Mouse (Mus musculus) forebrain, postnatal 0 days (tissue): Measurements from ENCODE around the gene Pnn. TPM values are rescaled to one million over a fixed set of nuclear protein-coding genes. Genes with fewer than 3 reads are reported as not detected.

Experiments used
- ATAC-seq: fragments of 200-750 bp; cut with Nextera tagmentation; 2 replicates; pipeline ENCODE4 v1.8.0; 2017; ENCODE audit warnings: mild to moderate bottlenecking, moderate library complexity
- DNase-seq: peaks from one replicate; pipeline ENCODE4 v3.0.0-alpha.2; 2015
- H3K27ac ChIP-seq: fragments of 300-500 bp; sonication (generic); 2 replicates; pipeline ENCODE4 v1.5.1; 2014; ENCODE audit warnings: low read depth, mild to moderate bottlenecking, antibody characterized with exemption, low read length, moderate library complexity, mixed read lengths
- H3K27me3 ChIP-seq: fragments of 300-500 bp; sonication (generic); 2 replicates; pipeline ENCODE4 v1.6.1; 2014; ENCODE audit warnings: mild to moderate bottlenecking, low read length, mixed read lengths; ENCODE audit not compliant: insufficient read depth
- H3K36me3 ChIP-seq: fragments of 300-500 bp; sonication (generic); 2 replicates; pipeline ENCODE4 v1.6.1; 2014; ENCODE audit warnings: mild to moderate bottlenecking, moderate library complexity; ENCODE audit not compliant: insufficient read depth
- H3K4me1 ChIP-seq: fragments of 300-500 bp; sonication (generic); 2 replicates; pipeline ENCODE4 v1.6.1; 2014; ENCODE audit warnings: antibody characterized with exemption; ENCODE audit not compliant: insufficient read depth
- H3K4me2 ChIP-seq: fragments of 300-500 bp; sonication (generic); 2 replicates; pipeline ENCODE4 v1.6.1; 2014; ENCODE audit warnings: low read depth, mild to moderate bottlenecking, moderate library complexity
- H3K4me3 ChIP-seq: fragments of 300-500 bp; sonication (generic); 2 replicates; pipeline ENCODE4 v1.5.1; 2014; ENCODE audit warnings: low read depth, low read length, mixed read lengths
- H3K9ac ChIP-seq: fragments of 300-500 bp; sonication (generic); 2 replicates; pipeline ENCODE4 v1.6.1; 2014; ENCODE audit warnings: mild to moderate bottlenecking
- H3K9me3 ChIP-seq: fragments of 300-500 bp; sonication (generic); 2 replicates; pipeline ENCODE4 v1.6.1; 2016; ENCODE audit warnings: low read length
- CTCF ChIP-seq: sonication (generic); IDR thresholded peaks from 2 replicates; pipeline ENCODE4 v1.5.1; 2016; ENCODE audit warnings: antibody characterized with exemption, control low read depth, low read depth
- WGBS: fragments of 180-500 bp; shearing (Covaris S2); extraction: QIAGEN DNeasy Blood & Tissue Kit; methylation state at CpG from one replicate; pipeline ENCODE4 v1.1.7; 2014; 5-methylcytosine and 5-hydroxymethylcytosine counted together
- polyA plus RNA-seq: library from polyadenylated mRNA; unstranded; fragments of >200 nt; fragmentation: Nextera tagmentation; extraction: Ambion mirVana; gene quantifications from 2 replicates; pipeline ENCODE4 v1.2.1, GENCODE M21; 2015
- total RNA-seq: library from RNA; depleted of rRNA; stranded (reverse); fragments of >200 nt; gene quantifications from 2 replicates; pipeline ENCODE4 v1.2.3, GENCODE M21; 2014; rRNA removed

The Pnn gene
- total and polyA plus RNA-seq, 2 experiments from 2014 or later, result 28.8 to 50.3 TPM

DNA sequence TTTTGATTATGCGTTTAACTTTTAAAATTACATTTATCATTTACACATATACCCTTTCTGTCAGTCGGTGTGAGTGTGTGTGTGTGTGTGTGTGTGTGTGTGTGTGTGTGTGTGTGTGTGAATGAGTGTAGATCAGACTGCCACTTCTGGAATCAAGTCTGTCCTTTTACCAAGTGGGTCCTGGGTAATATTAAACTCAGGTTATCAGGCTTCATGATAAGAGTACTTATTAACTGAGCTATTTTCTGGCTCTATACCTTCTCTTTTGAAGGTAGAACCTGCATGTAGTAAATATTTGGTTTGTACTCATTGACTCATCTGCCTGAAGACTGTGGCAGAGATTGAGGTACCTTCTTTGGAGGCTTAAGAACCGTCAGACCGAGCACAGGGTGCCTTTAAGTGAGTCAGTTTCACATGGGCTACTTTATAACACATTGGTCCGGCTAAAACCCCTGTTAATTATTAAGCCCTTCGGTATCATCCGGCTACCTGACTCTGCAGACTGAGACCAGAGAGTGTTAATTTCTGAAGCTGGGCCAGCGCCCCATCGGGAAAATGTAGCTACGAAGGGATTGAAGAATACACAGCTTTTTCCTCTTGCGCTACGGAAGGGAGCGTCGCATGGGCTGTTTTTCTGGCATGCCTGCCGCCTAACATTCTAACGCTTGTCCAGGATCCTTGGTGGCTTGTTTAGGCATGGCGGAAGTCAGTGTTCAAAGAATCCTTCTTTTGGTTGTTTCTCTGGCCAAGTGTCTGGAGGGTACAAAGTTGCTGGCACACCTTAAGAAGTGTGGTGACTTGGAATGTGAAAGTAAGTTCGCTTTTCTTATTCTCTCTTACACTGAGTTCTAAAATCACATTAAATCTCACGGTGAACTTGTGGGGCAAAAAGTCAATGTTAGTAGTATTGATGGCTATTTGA is 28.7 kb downstream of the Pnn start, which contains the start of gene Mia2:
Gene Mia2, plus strand, starts transcription at position 696 of the 922 bp plus-strand sequence.
- H3K9ac ChIP-seq, result no peak within 1 kb of the TSS
- no peak within 1 kb of the TSS for H3K4me2 ChIP-seq
- H3K9me3 ChIP-seq, result no peaks in the 10 kb centered on the region
- TF ChIP-seq CTCF, result no peak
- H3K27ac ChIP-seq, result no peak within 1 kb of the TSS
- DNase-seq, result no peak
- H3K27me3 ChIP-seq, result no peaks in the 10 kb centered on the region
- ATAC-seq, result no peak
- H3K4me3 ChIP-seq, result no peak within 1 kb of the TSS
- WGBS, result 84% methylated on average over 19 of the region's 19 CpGs
- no peaks in the 10 kb centered on the region for H3K4me1 ChIP-seq
- no peaks in the 10 kb centered on the region for H3K36me3 ChIP-seq

DNA sequence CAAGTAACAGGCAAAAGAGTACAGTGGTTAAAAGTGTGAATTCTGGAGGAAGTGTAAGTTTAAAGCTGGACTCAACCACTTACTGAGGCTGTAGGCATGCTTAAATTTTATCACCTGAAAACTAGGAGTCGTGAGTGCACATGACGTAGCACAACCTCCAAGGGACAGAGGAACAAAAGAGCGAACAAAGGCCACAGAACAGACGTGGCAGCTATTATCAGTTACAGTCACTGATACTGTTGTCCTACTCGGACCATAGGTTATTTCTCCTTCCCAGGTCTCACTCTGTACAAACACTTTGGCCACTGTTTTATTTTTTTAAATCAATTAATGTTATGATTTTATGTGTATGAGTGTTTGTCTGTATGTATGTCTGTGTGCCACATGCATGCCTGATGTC is 38.1 kb downstream of the Pnn start:
- no peak overlapping the region for H3K4me2 ChIP-seq
- WGBS, result 67% methylated on average over 5 of the region's 5 CpGs
- no peaks in the 10 kb centered on the region for H3K36me3 ChIP-seq
- no peaks in the 10 kb centered on the region for H3K4me1 ChIP-seq
- H3K4me3 ChIP-seq, result no peak overlapping the region
- no peaks in the 10 kb centered on the region for H3K27me3 ChIP-seq
- no peak overlapping the region for H3K27ac ChIP-seq
- no peak for TF ChIP-seq CTCF
- no peak for DNase-seq
- H3K9ac ChIP-seq, result no peak overlapping the region
- ATAC-seq, result no peak
- H3K9me3 ChIP-seq, result no peaks in the 10 kb centered on the region

DNA sequence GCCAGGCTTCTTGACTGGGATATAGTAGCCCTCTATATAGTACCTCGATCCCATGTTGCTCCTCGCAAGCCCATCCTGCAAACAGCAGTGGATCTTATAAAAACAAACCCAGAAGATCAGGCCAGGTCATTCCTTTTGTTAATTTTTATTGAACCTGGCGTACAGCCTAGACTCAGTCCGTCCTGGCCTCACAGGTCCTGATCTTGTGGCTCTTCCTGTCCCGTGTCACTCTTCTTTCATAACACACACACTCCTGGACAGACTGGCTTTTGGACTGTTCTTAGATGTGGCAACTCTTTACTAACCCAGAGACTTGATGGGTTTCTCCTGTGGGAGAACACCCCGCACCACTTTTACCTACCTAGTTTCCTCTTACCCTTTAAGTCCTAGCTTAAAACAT is 39.2 kb downstream of the Pnn start:
- 86% methylated on average over 6 of the region's 6 CpGs for WGBS

DNA sequence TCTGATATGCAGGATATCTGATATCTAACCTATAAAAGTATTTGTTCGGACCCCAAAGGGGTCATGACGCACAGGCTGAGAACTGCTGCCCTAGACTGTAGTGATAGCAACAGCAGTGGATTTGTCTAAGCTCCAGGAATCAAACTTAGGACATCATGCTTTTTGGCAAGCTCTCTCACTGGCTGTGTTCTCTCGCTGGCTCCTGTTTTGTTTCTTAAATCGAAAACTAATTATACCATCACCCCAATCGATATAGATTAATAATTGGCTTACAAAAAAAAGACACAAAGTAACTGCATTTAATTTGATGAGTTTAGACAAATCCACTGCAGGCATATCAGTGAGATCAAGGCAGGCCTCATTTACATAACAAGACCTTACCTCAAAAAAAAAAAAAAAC is 39.8 kb downstream of the Pnn start:
- Histone ChIP-seq H3K4me2 (no peak overlapping the region), H3K9ac (no peak overlapping the region), H3K4me1 (no peaks in the 10 kb centered on the region), H3K9me3 (no peaks in the 10 kb centered on the region), H3K4me3 (no peak overlapping the region), H3K36me3 (no peaks in the 10 kb centered on the region), H3K27ac (no peak overlapping the region), H3K27me3 (no peaks in the 10 kb centered on the region)
- ATAC-seq (no peak), DNase-seq (no peak)
- no peak for TF ChIP-seq CTCF
- 67% methylated on average over 5 of the region's 5 CpGs for WGBS

More for the DNA sequence above, 39.2 kb downstream of the Pnn start:
- Histone ChIP-seq H3K9me3 (no peaks in the 10 kb centered on the region), H3K4me3 (no peak overlapping the region), H3K9ac (no peak overlapping the region), H3K36me3 (no peaks in the 10 kb centered on the region), H3K4me1 (no peaks in the 10 kb centered on the region), H3K27me3 (no peaks in the 10 kb centered on the region), H3K4me2 (no peak overlapping the region), H3K27ac (no peak overlapping the region)
- ATAC-seq (no peak), DNase-seq (no peak)
- no peak for TF ChIP-seq CTCF

DNA sequence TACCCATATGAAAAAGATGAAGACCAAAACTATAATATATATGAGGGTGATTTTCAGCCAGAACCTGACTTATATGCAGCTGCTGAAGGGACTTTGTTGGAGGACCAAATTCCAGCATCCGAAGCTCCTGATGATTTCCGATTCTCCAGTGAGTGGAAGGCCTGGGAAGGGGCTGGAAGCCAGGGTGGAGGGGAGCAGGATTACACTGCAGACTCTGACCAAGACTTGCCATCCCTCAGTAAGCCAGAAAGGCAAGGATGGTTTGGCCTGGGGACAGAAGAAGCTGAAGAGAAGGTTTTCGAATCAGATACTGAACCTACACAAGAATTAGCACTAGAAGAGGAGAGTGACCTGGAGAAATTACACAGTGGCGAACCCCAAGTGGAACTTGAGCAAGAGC is 41.2 kb downstream of the Pnn start:
- Histone ChIP-seq H3K9ac (no peak overlapping the region), H3K4me3 (no peak overlapping the region), H3K9me3 (no peaks in the 10 kb centered on the region), H3K4me2 (no peak overlapping the region), H3K36me3 (no peaks in the 10 kb centered on the region), H3K27ac (no peak overlapping the region), H3K27me3 (no peaks in the 10 kb centered on the region), H3K4me1 (no peaks in the 10 kb centered on the region)
- TF ChIP-seq CTCF, result no peak
- no peak for ATAC-seq
- 90% methylated on average over 4 of the region's 4 CpGs for WGBS
- no peak for DNase-seq

DNA sequence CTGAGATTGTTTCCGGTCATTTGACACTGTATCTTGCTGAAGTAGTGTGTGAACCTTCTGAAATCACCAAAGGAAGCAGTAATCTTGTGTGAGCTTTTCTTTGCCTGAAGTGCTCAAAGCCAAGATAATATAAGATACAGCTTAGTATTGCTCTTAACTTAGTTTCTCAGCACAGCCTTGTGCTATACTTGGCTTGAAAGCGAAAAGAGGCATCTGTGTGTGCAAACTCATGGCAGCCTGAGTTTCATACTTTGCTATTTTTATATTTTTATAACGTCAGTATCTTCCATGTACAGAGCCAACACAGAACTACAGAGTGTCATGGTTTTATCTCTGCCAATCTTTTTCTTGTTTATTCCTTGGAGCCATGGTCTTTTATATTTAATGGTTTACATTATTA is 50.5 kb downstream of the Pnn start:
- Histone ChIP-seq H3K9ac (no peak overlapping the region), H3K36me3 (no peaks in the 10 kb centered on the region), H3K4me3 (no peak overlapping the region), H3K27me3 (no peaks in the 10 kb centered on the region), H3K4me2 (no peak overlapping the region), H3K9me3 (no peaks in the 10 kb centered on the region), H3K4me1 (no peaks in the 10 kb centered on the region), H3K27ac (no peak overlapping the region)
- DNase-seq (peak; percentile 61), ATAC-seq (peak; percentile 93)
- TF ChIP-seq CTCF, result no peak
- 77% methylated on average over 3 of the region's 3 CpGs for WGBS

Other genes with a start within 250 kb of the Pnn start
- 156 and 159 TPM in 2 replicates for gene Sec23a, start 54.9 kb upstream of the Pnn start, total RNA-seq
- gene Sec23a, start 54.9 kb upstream of the Pnn start, polyA plus RNA-seq, result 84.4 and 95.5 TPM in 2 replicates
- 5.5 and 6.7 TPM in 2 replicates for gene Gemin2, start 53.5 kb upstream of the Pnn start, total RNA-seq
- gene Gemin2, start 53.5 kb upstream of the Pnn start, polyA plus RNA-seq, result 9.3 and 10.8 TPM in 2 replicates
- gene Trappc6b, start 5.4 kb upstream of the Pnn start, total RNA-seq, result 64.8 and 68.3 TPM in 2 replicates
- gene Trappc6b, start 5.4 kb upstream of the Pnn start, polyA plus RNA-seq, result 168 and 178 TPM in 2 replicates
- gene Mia2, start 28.9 kb downstream of the Pnn start, total RNA-seq, result 24.2 and 29.6 TPM in 2 replicates
- gene Mia2, start 28.9 kb downstream of the Pnn start, polyA plus RNA-seq, result 21.5 and 26.9 TPM in 2 replicates
- 18.5 and 21.1 TPM in 2 replicates for gene Fbxo33, start 152.8 kb downstream of the Pnn start, total RNA-seq
- gene Fbxo33, start 152.8 kb downstream of the Pnn start, polyA plus RNA-seq, result 7.4 and 8.2 TPM in 2 replicates